Mouse (Mus musculus): ENCODE measurements at regions not wholly inside any gene's neighbourhood (a gene's known extent, or its start where the extent isn't known, plus 50 kb on each side); places are given as distances from the start of the nearest gene placed in this dataset.
A peak's percentile ranks its signal among the peaks of the same experiment; 100 is the strongest.

DNA sequence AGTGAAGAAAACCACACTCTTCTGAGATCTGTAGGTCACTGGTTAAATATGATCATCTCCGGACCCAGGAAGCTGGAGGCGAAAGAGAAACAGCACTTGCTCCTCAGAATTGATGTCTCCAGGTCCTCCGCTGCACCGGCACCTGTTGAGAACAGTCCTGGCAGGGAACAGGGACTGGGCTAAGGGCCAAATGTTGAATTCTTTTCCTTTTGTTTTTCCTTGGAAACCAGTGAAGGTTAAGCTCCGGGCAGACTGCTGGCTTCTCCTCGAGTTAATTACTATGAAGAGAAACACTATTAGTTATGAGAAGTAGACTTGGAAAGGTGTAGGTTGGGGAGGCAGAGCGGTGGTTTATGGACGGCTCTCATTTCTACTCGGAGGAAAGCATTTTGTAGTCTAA lies 242.7 kb downstream of the Rngtt start:
- no peak overlapping the region for H3K4me3 ChIP-seq (replicated peaks)
- peaks cover 13% of the 10 kb centered on the region; the same call in 1 of the 2 replicates for H3K27me3 ChIP-seq
- H3K36me3 ChIP-seq, result no peaks in the 10 kb centered on the region
- no peak for ATAC-seq
- H3K9me3 ChIP-seq, result no peaks in the 10 kb centered on the region
- no peak overlapping the region for H3K4me2 ChIP-seq (replicated peaks)
- H3K4me1 ChIP-seq (replicated peaks), result peaks cover 39% of the 10 kb centered on the region
- H3K27ac ChIP-seq, result no peak overlapping the region
- WGBS, result 68% methylated on average over 9 of the region's 9 CpGs
- no peak overlapping the region for H3K9ac ChIP-seq (replicated peaks)

DNA sequence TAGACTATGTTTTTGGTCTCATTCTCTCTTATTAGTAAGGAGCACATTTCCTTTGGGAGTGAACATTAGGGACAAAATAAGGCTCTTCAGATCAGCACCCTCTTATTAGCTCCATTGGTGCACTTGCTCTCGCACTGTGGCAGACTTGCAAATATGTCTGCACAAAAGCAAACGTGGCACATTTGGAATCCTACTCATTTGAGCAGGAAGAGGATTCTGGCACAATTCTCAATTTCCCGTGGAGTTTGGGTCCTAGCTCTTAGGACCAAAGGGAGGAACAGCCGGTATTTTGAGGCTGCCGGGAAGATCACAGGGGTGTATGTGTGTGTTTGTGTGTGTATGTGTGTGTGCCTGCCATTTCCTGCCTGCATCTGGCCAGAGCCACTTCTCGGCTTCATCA lies 244.5 kb downstream of the Rngtt start:
- H3K9me3 ChIP-seq, result no peaks in the 10 kb centered on the region
- H3K9ac ChIP-seq (replicated peaks), result 0 out of 2 replicates have a peak overlapping the region, but pooled peaks have one; percentile 25
- no peak overlapping the region for H3K27ac ChIP-seq
- WGBS, result 31% methylated on average over 6 of the region's 6 CpGs
- peaks cover 13% of the 10 kb centered on the region; the same call in 1 of the 2 replicates for H3K27me3 ChIP-seq
- H3K4me1 ChIP-seq (replicated peaks), result peaks cover 30% of the 10 kb centered on the region
- H3K4me3 ChIP-seq (replicated peaks), result no peak overlapping the region
- H3K4me2 ChIP-seq (replicated peaks), result no peak overlapping the region
- no peak for ATAC-seq
- H3K36me3 ChIP-seq, result no peaks in the 10 kb centered on the region

DNA sequence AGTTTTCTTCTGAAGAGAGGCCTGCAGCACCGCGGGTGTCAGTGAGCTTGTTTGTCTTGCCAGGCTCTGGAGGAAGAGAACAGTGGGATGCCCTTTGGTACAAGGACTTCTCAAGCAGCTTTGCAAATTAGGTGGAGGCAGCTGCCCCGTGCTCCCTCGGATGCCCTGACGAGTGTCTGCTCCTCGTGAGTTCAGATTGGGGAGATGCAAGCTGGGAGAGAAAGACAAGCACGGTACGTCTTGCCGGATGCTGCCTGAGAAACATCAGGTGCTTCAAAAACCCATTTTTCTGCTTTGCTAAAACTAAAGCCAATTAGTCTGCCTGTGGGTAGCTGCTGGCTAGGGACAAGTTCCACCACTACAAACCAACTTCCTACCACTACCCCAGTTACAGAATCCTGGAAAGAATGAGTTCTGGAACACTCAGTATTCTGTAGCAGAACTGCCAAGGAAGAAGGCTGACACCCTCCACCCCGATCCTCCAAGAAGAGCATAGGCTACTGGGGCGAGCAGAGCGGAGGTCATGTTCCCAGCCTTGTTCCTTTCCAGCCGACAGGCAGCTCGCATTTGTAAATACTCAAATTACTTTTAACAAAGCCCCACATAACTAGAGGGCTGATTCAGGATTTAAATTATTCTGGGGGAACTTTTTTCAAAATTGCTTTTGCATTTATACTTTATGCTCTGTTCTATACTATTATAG lies 245.3 kb downstream of the Rngtt start:
- Histone ChIP-seq H3K36me3 (no peaks in the 10 kb centered on the region), H3K4me2 (replicated peaks) (peak overlapping the region; percentile 32), H3K4me1 (replicated peaks) (peaks cover 24% of the 10 kb centered on the region), H3K27ac (no peak overlapping the region), H3K27me3 (peaks cover 13% of the 10 kb centered on the region; the same call in 1 of the 2 replicates), H3K9me3 (no peaks in the 10 kb centered on the region), H3K4me3 (replicated peaks) (no peak overlapping the region), H3K9ac (replicated peaks) (0 out of 2 replicates have a peak overlapping the region, but pooled peaks have one; percentile 25)
- WGBS, result 6% methylated on average over 14 of the region's 14 CpGs
- ATAC-seq, result no peak

DNA sequence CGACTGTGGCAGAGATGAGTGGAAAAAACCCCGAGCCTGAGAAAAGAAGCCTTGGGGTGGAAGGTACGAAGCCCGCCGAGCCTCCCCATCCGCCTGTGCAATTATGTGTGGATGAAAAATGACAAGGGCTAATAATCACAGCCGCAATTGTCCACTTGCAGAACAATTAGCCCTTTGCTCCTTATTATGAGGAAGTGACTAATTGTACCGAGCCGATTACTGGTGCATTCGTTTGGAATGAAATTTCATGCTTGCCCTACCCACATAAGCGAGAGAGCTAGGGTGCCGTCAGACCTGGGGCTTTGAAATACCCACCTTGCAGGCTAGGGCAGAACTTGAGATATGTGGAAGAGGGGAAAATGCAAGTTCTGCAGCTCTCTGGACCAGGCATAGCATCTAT lies 245.9 kb downstream of the Rngtt start:
- Histone ChIP-seq H3K27me3 (peaks cover 13% of the 10 kb centered on the region; the same call in 1 of the 2 replicates), H3K4me2 (replicated peaks) (no peak overlapping the region), H3K4me3 (replicated peaks) (no peak overlapping the region), H3K27ac (no peak overlapping the region), H3K36me3 (no peaks in the 10 kb centered on the region), H3K4me1 (replicated peaks) (peaks cover 24% of the 10 kb centered on the region), H3K9me3 (no peaks in the 10 kb centered on the region), H3K9ac (replicated peaks) (no peak overlapping the region)
- ATAC-seq, result no peak
- WGBS, result 31% methylated on average over 12 of the region's 12 CpGs

DNA sequence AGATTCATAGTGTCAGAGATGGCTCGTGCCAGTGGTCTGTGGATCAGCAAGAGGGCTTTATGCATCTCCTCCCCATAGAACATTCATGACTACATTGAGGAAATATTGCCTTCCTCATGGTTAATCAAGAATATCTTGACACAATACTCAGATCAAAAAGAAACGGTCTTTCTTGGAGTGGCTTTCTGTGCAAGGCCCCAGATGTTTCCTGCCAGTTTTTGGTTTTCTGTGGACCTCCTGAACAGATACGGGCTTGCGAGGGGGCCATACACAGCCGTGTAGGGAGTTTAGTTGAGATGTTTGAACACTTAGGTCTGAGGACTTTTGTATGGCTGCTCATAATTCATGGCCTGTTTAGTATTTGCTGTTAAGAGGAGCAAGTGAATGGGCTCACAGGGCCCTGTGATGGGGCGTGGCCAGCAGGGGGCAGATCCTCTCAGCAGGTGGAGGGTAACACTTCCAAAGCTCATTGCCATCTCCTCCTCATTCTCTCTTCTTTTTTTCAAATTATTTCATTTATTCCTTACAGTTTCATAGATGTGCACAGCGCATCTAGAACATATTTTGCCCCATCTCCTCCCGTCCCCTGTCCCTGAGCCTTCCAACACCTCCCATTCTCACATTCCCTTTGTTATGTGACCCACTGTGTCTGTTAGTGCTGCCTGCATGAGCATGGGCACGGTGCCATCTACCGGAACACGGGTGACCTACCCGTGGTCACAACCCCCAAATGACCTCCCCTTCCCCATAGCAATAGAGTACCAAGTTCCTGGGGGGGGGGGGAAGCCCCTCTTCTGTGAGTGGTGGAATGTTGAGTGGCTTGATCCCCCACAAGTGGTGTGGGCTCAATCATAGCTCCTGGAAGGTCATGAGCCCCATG lies 246.8 kb downstream of the Rngtt start:
- no peak overlapping the region for H3K4me3 ChIP-seq (replicated peaks)
- no peak for ATAC-seq
- H3K4me1 ChIP-seq (replicated peaks), result peaks cover 24% of the 10 kb centered on the region
- peaks cover 13% of the 10 kb centered on the region; the same call in 1 of the 2 replicates for H3K27me3 ChIP-seq
- 83% methylated on average over 12 of the region's 12 CpGs for WGBS
- H3K27ac ChIP-seq, result no peak overlapping the region
- H3K36me3 ChIP-seq, result no peaks in the 10 kb centered on the region
- H3K9me3 ChIP-seq, result no peaks in the 10 kb centered on the region
- H3K4me2 ChIP-seq (replicated peaks), result no peak overlapping the region
- H3K9ac ChIP-seq (replicated peaks), result no peak overlapping the region

DNA sequence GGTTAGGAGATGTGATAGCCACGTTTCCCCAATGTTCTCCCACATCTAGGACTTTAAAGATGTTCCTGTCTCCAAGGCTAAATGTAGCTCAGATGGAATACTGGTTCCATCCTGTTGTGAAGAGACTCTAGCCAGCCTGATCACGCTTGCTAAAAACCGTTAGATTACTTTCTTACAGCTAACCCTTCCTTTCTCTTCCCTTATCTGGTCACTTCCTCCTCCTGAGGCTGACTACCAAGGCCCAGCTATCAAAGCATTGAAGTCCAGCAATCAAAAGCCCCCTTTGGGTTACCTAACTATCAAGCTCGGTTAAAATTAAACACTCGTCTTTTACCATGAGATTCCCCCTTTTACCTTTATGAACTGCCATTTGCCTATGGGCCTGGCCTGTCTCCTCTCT lies 260.2 kb downstream of the Rngtt start:
- Histone ChIP-seq H3K27ac (no peak overlapping the region), H3K36me3 (no peaks in the 10 kb centered on the region), H3K4me2 (replicated peaks) (no peak overlapping the region), H3K4me3 (replicated peaks) (no peak overlapping the region), H3K4me1 (replicated peaks) (no peaks in the 10 kb centered on the region), H3K9me3 (no peaks in the 10 kb centered on the region), H3K27me3 (no peaks in the 10 kb centered on the region), H3K9ac (replicated peaks) (no peak overlapping the region)
- ATAC-seq, result no peak
- WGBS, result 81% methylated on average over 5 of the region's 5 CpGs

DNA sequence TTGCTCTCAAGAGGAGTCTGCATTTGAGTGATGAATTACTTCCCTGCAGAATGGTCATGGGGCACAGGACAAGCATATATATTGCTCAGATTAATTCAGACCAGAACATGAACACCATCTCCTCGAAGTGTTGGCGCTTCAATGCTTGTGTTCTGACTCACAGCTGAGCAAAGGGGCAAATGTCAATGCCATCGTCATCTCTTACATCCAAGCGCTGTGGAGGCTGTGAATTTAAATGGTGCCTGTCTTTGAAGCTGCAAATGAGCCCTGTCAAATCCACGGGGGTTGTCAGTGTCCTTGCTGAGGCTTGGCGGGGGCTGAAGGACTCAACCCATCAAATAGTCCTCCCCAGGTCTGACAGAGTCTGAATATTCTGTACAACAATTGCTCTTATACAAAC lies 261.2 kb downstream of the Rngtt start:
- H3K4me1 ChIP-seq (replicated peaks), result no peaks in the 10 kb centered on the region
- H3K36me3 ChIP-seq, result no peaks in the 10 kb centered on the region
- no peak overlapping the region for H3K27ac ChIP-seq
- ATAC-seq, result no peak
- 47% methylated on average over 6 of the region's 6 CpGs for WGBS
- no peak overlapping the region for H3K4me3 ChIP-seq (replicated peaks)
- no peaks in the 10 kb centered on the region for H3K27me3 ChIP-seq
- no peak overlapping the region for H3K9ac ChIP-seq (replicated peaks)
- no peaks in the 10 kb centered on the region for H3K9me3 ChIP-seq
- no peak overlapping the region for H3K4me2 ChIP-seq (replicated peaks)

DNA sequence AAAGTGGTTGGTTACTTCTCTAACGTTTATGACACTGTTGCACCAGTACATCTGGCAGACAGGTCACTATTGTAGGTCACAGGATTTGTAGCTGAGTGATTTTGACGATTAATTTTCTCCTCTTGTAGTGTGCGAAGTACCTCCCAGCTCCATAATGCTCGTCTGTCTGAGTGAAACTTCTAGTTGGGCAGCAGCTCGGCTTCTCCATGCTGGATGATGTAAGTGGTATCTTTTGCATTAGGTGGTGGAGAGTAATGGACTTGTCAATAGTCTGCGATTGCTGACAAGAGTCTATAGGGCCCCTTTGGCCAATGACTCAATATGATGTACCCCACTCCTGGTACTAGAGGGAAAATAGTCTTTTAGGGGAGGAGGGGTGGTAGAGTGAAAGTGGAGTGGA lies 267.5 kb downstream of the Rngtt start:
- ATAC-seq, result no peak

DNA sequence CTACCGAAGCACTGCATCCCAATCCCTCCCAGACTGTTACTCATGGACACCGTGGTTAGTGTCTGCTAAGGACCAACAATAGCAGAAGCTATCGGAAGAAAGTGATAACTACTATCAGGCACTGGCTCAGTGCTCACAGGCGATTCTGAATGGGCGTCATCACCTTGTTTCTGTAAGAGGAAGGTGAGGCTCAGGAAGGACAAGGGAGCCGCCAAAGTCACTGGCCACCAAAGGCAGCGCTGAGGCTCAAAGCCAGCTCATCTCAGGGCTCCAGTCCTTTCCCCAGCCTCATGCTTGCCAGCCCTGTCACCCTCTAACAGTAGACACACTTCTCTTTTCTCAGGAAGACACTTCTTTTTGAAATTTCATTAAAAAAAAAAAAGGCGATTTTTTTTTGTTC lies 270.4 kb downstream of the Rngtt start:
- Histone ChIP-seq H3K4me3 (replicated peaks) (no peak overlapping the region), H3K27me3 (no peaks in the 10 kb centered on the region), H3K4me2 (replicated peaks) (no peak overlapping the region), H3K36me3 (no peaks in the 10 kb centered on the region), H3K9me3 (peaks cover 9% of the 10 kb centered on the region), H3K27ac (no peak overlapping the region), H3K4me1 (replicated peaks) (no peaks in the 10 kb centered on the region), H3K9ac (replicated peaks) (no peak overlapping the region)
- WGBS, result 88% methylated on average over 8 of the region's 8 CpGs
- ATAC-seq, result no peak

More for the DNA sequence above, 267.5 kb downstream of the Rngtt start:
- H3K27me3 ChIP-seq, result no peaks in the 10 kb centered on the region
- no peaks in the 10 kb centered on the region for H3K4me1 ChIP-seq (replicated peaks)
- no peak overlapping the region for H3K27ac ChIP-seq
- 92% methylated on average over 6 of the region's 6 CpGs for WGBS
- H3K4me2 ChIP-seq (replicated peaks), result no peak overlapping the region
- H3K9me3 ChIP-seq, result peaks cover 9% of the 10 kb centered on the region
- H3K4me3 ChIP-seq (replicated peaks), result no peak overlapping the region
- H3K36me3 ChIP-seq, result no peaks in the 10 kb centered on the region
- H3K9ac ChIP-seq (replicated peaks), result no peak overlapping the region

DNA sequence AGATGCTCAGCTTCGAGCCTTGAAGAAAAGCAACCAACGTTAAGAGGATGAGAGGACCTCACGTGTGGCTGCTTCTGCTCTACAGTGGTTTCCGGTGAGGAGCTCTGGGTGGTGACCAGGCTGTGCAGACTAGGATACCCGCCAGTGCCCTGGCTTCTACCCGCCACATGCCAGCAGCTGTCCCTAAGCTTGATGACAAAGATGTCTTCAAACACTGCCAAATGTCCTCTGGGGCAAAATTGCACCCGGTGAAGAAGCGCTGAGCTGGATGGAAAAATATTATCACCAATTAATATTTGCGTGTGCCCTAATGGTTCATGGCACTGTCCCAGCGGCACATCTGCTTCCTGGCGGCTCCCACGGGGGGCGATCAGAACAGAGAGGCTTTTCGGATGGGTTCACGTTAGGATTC lies 271.1 kb downstream of the Rngtt start:
- WGBS, result 83% methylated on average over 15 of the region's 15 CpGs
- Histone ChIP-seq H3K9ac (replicated peaks) (no peak overlapping the region), H3K4me1 (replicated peaks) (peaks cover 6% of the 10 kb centered on the region), H3K4me3 (replicated peaks) (no peak overlapping the region), H3K9me3 (peaks cover 9% of the 10 kb centered on the region), H3K36me3 (no peaks in the 10 kb centered on the region), H3K4me2 (replicated peaks) (no peak overlapping the region), H3K27ac (no peak overlapping the region), H3K27me3 (no peaks in the 10 kb centered on the region)
- no peak for ATAC-seq

DNA sequence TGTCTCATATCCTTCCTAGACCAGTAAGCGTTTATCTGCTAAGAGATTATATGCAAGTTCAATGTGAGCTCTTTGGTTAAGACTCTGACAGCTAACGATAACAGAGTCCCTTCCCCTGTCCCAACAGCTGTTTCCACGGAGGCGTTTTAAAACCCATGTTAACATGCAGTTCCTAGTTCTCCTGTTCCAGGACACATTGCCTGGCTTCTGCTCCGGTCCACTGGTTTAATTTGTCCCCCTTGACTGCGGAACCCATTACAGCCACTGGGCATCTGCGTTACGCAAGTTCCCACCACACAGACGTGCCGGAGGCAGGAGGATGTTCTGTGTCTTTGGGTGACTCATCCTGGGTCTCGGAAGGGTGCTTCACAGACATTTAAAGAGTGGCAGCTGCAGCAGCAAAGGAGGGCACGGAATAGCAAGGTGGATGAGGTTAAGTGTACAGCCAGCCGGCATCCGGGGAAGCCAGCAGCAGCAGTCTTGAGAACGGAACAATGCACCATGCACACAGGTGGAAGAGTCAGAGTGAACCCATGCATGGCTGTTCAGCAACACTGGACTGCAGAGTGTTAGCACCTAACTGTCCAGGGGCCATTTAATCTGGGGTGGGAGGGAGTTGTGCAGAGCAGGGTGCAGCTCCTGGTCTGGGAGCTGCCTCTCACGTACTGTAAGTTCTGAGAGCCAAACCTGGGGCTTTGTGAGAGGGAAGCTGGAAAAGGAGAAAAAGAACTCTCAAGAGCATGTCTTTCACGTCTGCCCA lies 271.8 kb downstream of the Rngtt start:
- no peak overlapping the region for H3K4me2 ChIP-seq (replicated peaks)
- H3K27me3 ChIP-seq, result no peaks in the 10 kb centered on the region
- peaks cover 13% of the 10 kb centered on the region for H3K4me1 ChIP-seq (replicated peaks)
- no peak overlapping the region for H3K9ac ChIP-seq (replicated peaks)
- WGBS, result 85% methylated on average over 17 of the region's 17 CpGs
- no peaks in the 10 kb centered on the region for H3K36me3 ChIP-seq
- no peak overlapping the region for H3K4me3 ChIP-seq (replicated peaks)
- no peak for ATAC-seq
- no peak overlapping the region for H3K27ac ChIP-seq
- H3K9me3 ChIP-seq, result peaks cover 9% of the 10 kb centered on the region
